Mouse (Mus musculus) forebrain, embryonic 10.5 days (tissue): ENCODE data around the gene Prpsap1. TPM values are rescaled to one million over a fixed set of nuclear protein-coding genes. Genes with fewer than 3 reads are reported as not detected.

Experiments
- DNase-seq: peaks from one replicate; pipeline ENCODE4 v3.0.0-alpha.2; 2017; ENCODE audit warnings: low spot score; ENCODE audit errors: extremely low spot score
- H3K27ac ChIP-seq: fragments of 300-500 bp; sonication (generic); 2 replicates; pipeline ENCODE4 v1.5.1; 2016; ENCODE audit warnings: mild to moderate bottlenecking
- H3K27me3 ChIP-seq: fragments of 300-500 bp; sonication (generic); 2 replicates; pipeline ENCODE4 v1.6.1; 2016; ENCODE audit warnings: mild to moderate bottlenecking; ENCODE audit not compliant: poor library complexity, severe bottlenecking
- H3K36me3 ChIP-seq: fragments of 300-500 bp; sonication (generic); replicated peaks from 2 replicates; pipeline ENCODE4 v1.6.1; 2016; ENCODE audit warnings: mild to moderate bottlenecking, moderate library complexity
- H3K4me1 ChIP-seq: fragments of 300-500 bp; sonication (generic); 2 replicates; pipeline ENCODE4 v1.6.1; 2016
- H3K4me3 ChIP-seq: fragments of 300-500 bp; sonication (generic); 2 replicates; pipeline ENCODE4 v1.5.1; 2016; ENCODE audit warnings: mild to moderate bottlenecking, moderate library complexity
- H3K9me3 ChIP-seq: fragments of 300-500 bp; sonication (generic); 2 replicates; pipeline ENCODE4 v1.6.1; 2016; ENCODE audit warnings: mild to moderate bottlenecking, moderate library complexity
- WGBS: fragments of 180-500 bp; shearing (Covaris S2); methylation state at CpG from one replicate; pipeline ENCODE4 v1.1.7; 2016; 5-methylcytosine and 5-hydroxymethylcytosine counted together
- polyA plus RNA-seq: library from polyadenylated mRNA; unstranded; fragments of >200 nt; fragmentation: Nextera tagmentation; extraction: Ambion mirVana; gene quantifications from 2 replicates; pipeline ENCODE4 v1.2.1, GENCODE M21; 2016

The Prpsap1 gene
- 200 and 209 TPM in 2 replicates for polyA plus RNA-seq

- H3K4me3 ChIP-seq = no peak within 1 kb of the TSS
- WGBS = 21% methylated on average over 4 of the region's 4 CpGs
- H3K36me3 ChIP-seq = no peaks in the 10 kb centered on the region
- peak within 1 kb of the TSS; percentile 48; the same call in 1 of the 2 replicates for H3K27ac ChIP-seq
- peaks cover 30% of the 10 kb centered on the region for H3K4me1 ChIP-seq
- H3K27me3 ChIP-seq = no peaks in the 10 kb centered on the region
- H3K9me3 ChIP-seq = no peaks in the 10 kb centered on the region
- peak; percentile 65 for DNase-seq
These were observed at the start of gene Prpsap1 for GRCm38 (mm10) chr11:116493795-116494252. Gene Prpsap1, minus strand, starts transcription at chr11:116494202.

GRCm38 (mm10) chr11:116543110-116543509 is 49.1 kb upstream of the Prpsap1 start:
- no peak for DNase-seq
- H3K36me3 ChIP-seq = peaks cover 100% of the 10 kb centered on the region
- WGBS = 88% methylated on average over 4 of the region's 4 CpGs
- no peak overlapping the region for H3K4me3 ChIP-seq
- no peak overlapping the region for H3K27ac ChIP-seq
- H3K4me1 ChIP-seq = peaks cover 14% of the 10 kb centered on the region
- no peaks in the 10 kb centered on the region for H3K27me3 ChIP-seq
- H3K9me3 ChIP-seq = no peaks in the 10 kb centered on the region

- no peak for DNase-seq
- no peaks in the 10 kb centered on the region for H3K9me3 ChIP-seq
- H3K4me1 ChIP-seq = peaks cover 14% of the 10 kb centered on the region
- 97% methylated on average over 11 of the region's 11 CpGs for WGBS
- no peak overlapping the region for H3K27ac ChIP-seq
- H3K27me3 ChIP-seq = peaks cover 2% of the 10 kb centered on the region
- H3K36me3 ChIP-seq = peaks cover 97% of the 10 kb centered on the region
- no peak overlapping the region for H3K4me3 ChIP-seq
These were observed 47.2 kb upstream of the Prpsap1 start for GRCm38 (mm10) chr11:116541183-116541582.

GRCm38 (mm10) chr11:116538142-116538735 is 44.2 kb upstream of the Prpsap1 start:
- DNase-seq = no peak
- Histone ChIP-seq H3K4me1 (peaks cover 25% of the 10 kb centered on the region), H3K27me3 (peaks cover 32% of the 10 kb centered on the region), H3K4me3 (no peak overlapping the region), H3K27ac (no peak overlapping the region), H3K36me3 (peaks cover 73% of the 10 kb centered on the region), H3K9me3 (no peaks in the 10 kb centered on the region)
- WGBS = 85% methylated on average over 12 of the region's 12 CpGs

GRCm38 (mm10) chr11:116537388-116537787 is 43.4 kb upstream of the Prpsap1 start:
- 80% methylated on average over 5 of the region's 5 CpGs for WGBS
- Histone ChIP-seq H3K36me3 (peaks cover 64% of the 10 kb centered on the region), H3K4me1 (peaks cover 33% of the 10 kb centered on the region)

GRCm38 (mm10) chr11:116536685-116537084 is 42.7 kb upstream of the Prpsap1 start:
- H3K4me1 ChIP-seq = peaks cover 40% of the 10 kb centered on the region
- 91% methylated on average over 7 of the region's 7 CpGs for WGBS
- no peak overlapping the region for H3K27ac ChIP-seq
- H3K4me3 ChIP-seq = no peak overlapping the region
- DNase-seq = no peak
- peaks cover 47% of the 10 kb centered on the region for H3K27me3 ChIP-seq
- H3K36me3 ChIP-seq = peaks cover 57% of the 10 kb centered on the region
- H3K9me3 ChIP-seq = no peaks in the 10 kb centered on the region

More at GRCm38 (mm10) chr11:116537388-116537787, 43.4 kb upstream of the Prpsap1 start:
- DNase-seq = no peak
- H3K27ac ChIP-seq = no peak overlapping the region
- no peak overlapping the region for H3K4me3 ChIP-seq
- H3K27me3 ChIP-seq = peaks cover 40% of the 10 kb centered on the region
- H3K9me3 ChIP-seq = no peaks in the 10 kb centered on the region

GRCm38 (mm10) chr11:116534154-116534865 is 40.3 kb upstream of the Prpsap1 start:
- peaks cover 57% of the 10 kb centered on the region for H3K4me1 ChIP-seq
- DNase-seq = peak; percentile 73
- H3K27ac ChIP-seq = peak overlapping the region; percentile 12; the same call in 1 of the 2 replicates
- peaks cover 33% of the 10 kb centered on the region for H3K36me3 ChIP-seq
- 22% methylated on average over 20 of the region's 20 CpGs for WGBS
- H3K4me3 ChIP-seq = peak overlapping the region; percentile 52
- H3K27me3 ChIP-seq = peaks cover 70% of the 10 kb centered on the region
- no peaks in the 10 kb centered on the region for H3K9me3 ChIP-seq

GRCm38 (mm10) chr11:116533341-116534153 is 39.5 kb upstream of the Prpsap1 start:
- DNase-seq = peak; percentile 44
- Histone ChIP-seq H3K36me3 (peaks cover 26% of the 10 kb centered on the region), H3K9me3 (no peaks in the 10 kb centered on the region), H3K27ac (peak overlapping the region; percentile 12; the same call in 1 of the 2 replicates), H3K27me3 (peaks cover 78% of the 10 kb centered on the region), H3K4me1 (peaks cover 49% of the 10 kb centered on the region), H3K4me3 (peak overlapping the region; percentile 52)
- WGBS = 1% methylated on average over 63 of the region's 63 CpGs

GRCm38 (mm10) chr11:116532810-116533338 is 38.9 kb upstream of the Prpsap1 start:
- under 1% methylated on average over 50 of the region's 50 CpGs for WGBS

GRCm38 (mm10) chr11:116532262-116532809 is 38.3 kb upstream of the Prpsap1 start:
- Histone ChIP-seq H3K4me1 (peaks cover 46% of the 10 kb centered on the region), H3K27me3 (peaks cover 89% of the 10 kb centered on the region), H3K4me3 (peak overlapping the region; percentile 52), H3K36me3 (peaks cover 14% of the 10 kb centered on the region), H3K27ac (peak overlapping the region; percentile 12; the same call in 1 of the 2 replicates), H3K9me3 (no peaks in the 10 kb centered on the region)
- WGBS = under 1% methylated on average over 30 of the region's 30 CpGs
- no peak for DNase-seq

More at GRCm38 (mm10) chr11:116532810-116533338, 38.9 kb upstream of the Prpsap1 start:
- DNase-seq = peak; percentile 61
- peaks cover 85% of the 10 kb centered on the region for H3K27me3 ChIP-seq
- peak overlapping the region; percentile 52 for H3K4me3 ChIP-seq
- H3K9me3 ChIP-seq = no peaks in the 10 kb centered on the region
- peaks cover 19% of the 10 kb centered on the region for H3K36me3 ChIP-seq
- peaks cover 46% of the 10 kb centered on the region for H3K4me1 ChIP-seq
- peak overlapping the region; percentile 12; the same call in 1 of the 2 replicates for H3K27ac ChIP-seq

- peak overlapping the region; percentile 52 for H3K4me3 ChIP-seq
- 2% methylated on average over 48 of the region's 48 CpGs for WGBS
- peak overlapping the region; percentile 79 for H3K27ac ChIP-seq
- H3K4me1 ChIP-seq = peaks cover 46% of the 10 kb centered on the region
- peaks cover 6% of the 10 kb centered on the region for H3K36me3 ChIP-seq
- H3K9me3 ChIP-seq = no peaks in the 10 kb centered on the region
- DNase-seq = peak; percentile 39
- peaks cover 92% of the 10 kb centered on the region for H3K27me3 ChIP-seq
These were observed 37.6 kb upstream of the Prpsap1 start for GRCm38 (mm10) chr11:116531371-116532191.
